Mouse (Mus musculus) gastrocnemius, postnatal 36 days (tissue): Measurements from ENCODE around the gene Hectd4. TPM values are rescaled to one million over a fixed set of nuclear protein-coding genes. Genes with fewer than 3 reads are reported as not detected.
"Not testable (repeated sequence)": the region's sequence is repeated elsewhere in the genome, so short reads cannot be mapped to it uniquely, and the experiment has no call there.

ENCODE experiments used
- DNase-seq, 2 experiments: peaks; one replicate each; pipeline ENCODE4 v3.0.0; 2022
- intact Hi-C: fragments of 180-260 bp; cut with DNase I; formaldehyde crosslinking; loops from one replicate; pipeline ENCODE4 v1.15.1; 2025
- total RNA-seq, 2 experiments: library from RNA; stranded (reverse); gene quantifications; 2 replicates each; pipeline ENCODE4 v1.2.3; 2021

Hectd4 gene
- total RNA-seq, 2 experiments from 2014 or later, result 10.9 to 12.1 TPM

- DNase-seq, result peak; percentile 64 to 70
- intact Hi-C loops, result loop anchor here (5.0 kb wide), 1 partner anchor 193 kb away; the partner anchor contains the start of gene Naa25
Measured at GRCm38 (mm10) chr5:121204132-121205089, 15.6 kb upstream of the Hectd4 start, which contains the start of gene Rpl6. Rpl6 (plus strand) TSS chr5:121204481.

- not testable (repeated sequence) for DNase-seq
- intact Hi-C loops, result loop anchor here (5.0 kb wide), 1 partner anchor 192 kb away; the partner anchor contains the start of gene Naa25
Measured at GRCm38 (mm10) chr5:121205537-121206130, 14.4 kb upstream of the Hectd4 start.

GRCm38 (mm10) chr5:121206540-121206939, 13.5 kb upstream of the Hectd4 start:
- DNase-seq, result no peak
- intact Hi-C loops, result loop anchor here (5.0 kb wide), 1 partner anchor 191 kb away; the partner anchor contains the start of gene Naa25

GRCm38 (mm10) chr5:121206984-121207383, 13.0 kb upstream of the Hectd4 start:
- intact Hi-C loops, result loop anchor here (5.0 kb wide), 1 partner anchor 190 kb away; the partner anchor contains the start of gene Naa25
- no peak for DNase-seq

- intact Hi-C loops, result loop anchor here (5.0 kb wide), 1 partner anchor 187 kb away; the partner anchor contains the start of gene Naa25
- no peak for DNase-seq
Measured at GRCm38 (mm10) chr5:121209755-121210600, 10.0 kb upstream of the Hectd4 start.

- DNase-seq, result no peak
- intact Hi-C loops, result no loop called here
Measured at GRCm38 (mm10) chr5:121210601-121210924, 9.5 kb upstream of the Hectd4 start.

GRCm38 (mm10) chr5:121212108-121212507, 7.9 kb upstream of the Hectd4 start:
- intact Hi-C loops, result no loop called here

GRCm38 (mm10) chr5:121214707-121215106, 5.3 kb upstream of the Hectd4 start:
- DNase-seq, result no peak
- intact Hi-C loops, result loop anchor here (5.0 kb wide), 1 partner anchor 163 kb away; no protein-coding TSS in a partner anchor

More at GRCm38 (mm10) chr5:121212108-121212507, 7.9 kb upstream of the Hectd4 start:
- DNase-seq, result no peak

GRCm38 (mm10) chr5:121215380-121216125, 4.5 kb upstream of the Hectd4 start:
- intact Hi-C loops, result loop anchor here (1.0 to 5.0 kb wide), 2 partner anchors 51 to 162 kb away; no protein-coding TSS in a partner anchor
- DNase-seq, result peak; percentile 49 to 53

GRCm38 (mm10) chr5:121216126-121216446, 3.9 kb upstream of the Hectd4 start:
- intact Hi-C loops, result loop anchor here (1.0 to 5.0 kb wide), 2 partner anchors 50 to 161 kb away; no protein-coding TSS in a partner anchor
- no peak for DNase-seq

GRCm38 (mm10) chr5:121216584-121217312, 3.3 kb upstream of the Hectd4 start:
- DNase-seq, result not testable (repeated sequence)
- intact Hi-C loops, result loop anchor here (1.0 to 5.0 kb wide), 2 partner anchors 50 to 161 kb away; no protein-coding TSS in a partner anchor

GRCm38 (mm10) chr5:121217313-121217634, 2.7 kb upstream of the Hectd4 start:
- intact Hi-C loops, result loop anchor here (5.0 kb wide), 1 partner anchor 160 kb away; no protein-coding TSS in a partner anchor
- DNase-seq, result no peak

- intact Hi-C loops, result loop anchor here (2.0 to 5.0 kb wide), 2 partner anchors 158 to 174 kb away; no protein-coding TSS in a partner anchor
- DNase-seq, result no peak
Measured at GRCm38 (mm10) chr5:121219190-121219589, 829 bp upstream of the Hectd4 start.

GRCm38 (mm10) chr5:121220732-121221301, 798 bp downstream of the Hectd4 start:
- DNase-seq, result peak in 1 of 2 experiments; percentile 40
- intact Hi-C loops, result no loop called here

- no peak for DNase-seq
- intact Hi-C loops, result no loop called here
Measured at GRCm38 (mm10) chr5:121221328-121221850, 1.4 kb downstream of the Hectd4 start.

GRCm38 (mm10) chr5:121224020-121224419, 4.0 kb downstream of the Hectd4 start:
- DNase-seq, intact Hi-C loops: not testable (repeated sequence)

GRCm38 (mm10) chr5:121224856-121225255, 4.8 kb downstream of the Hectd4 start:
- no peak for DNase-seq
- intact Hi-C loops, result no loop called here

- no peak for DNase-seq
- intact Hi-C loops, result no loop called here
Measured at GRCm38 (mm10) chr5:121225854-121226253, 5.8 kb downstream of the Hectd4 start.
